Mouse (Mus musculus) CD4-positive helper T cell, adult 2 months (primary cell): Measurements from ENCODE around the gene Bcl2l10.

Source experiments
- DNase-seq: peaks from one replicate; pipeline ENCODE4 v3.0.0-alpha.2; 2012; ENCODE audit warnings: low read depth, missing footprints, low spot score

Gene Bcl2l10

DNA sequence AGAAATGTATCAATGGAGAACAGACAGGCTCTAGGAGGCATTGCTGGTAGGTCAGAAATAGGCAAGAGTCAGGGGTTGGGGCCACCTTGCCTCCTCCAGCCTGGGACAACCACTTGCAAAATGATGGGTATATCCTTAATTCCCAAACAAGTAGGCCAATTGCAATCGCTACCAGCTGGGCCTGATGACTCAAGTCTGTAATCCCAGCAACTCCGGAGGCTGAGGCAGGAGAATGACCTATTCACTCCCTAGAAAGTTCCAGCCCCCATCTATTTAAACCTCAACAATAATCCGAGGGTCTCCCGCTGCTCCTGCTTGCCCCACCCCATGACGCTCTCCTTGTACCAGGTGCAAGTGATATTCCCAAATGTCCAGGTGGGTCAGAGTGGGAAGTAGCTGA, at the start of gene Bcl2l10:
Gene Bcl2l10, plus strand, starts transcription at position 301 of the 400 bp plus-strand sequence.
- no peak for DNase-seq

GRCm38 (mm10) chr9:75299342-75299741, 48.2 kb upstream of the Bcl2l10 start:
- peak; percentile 55 for DNase-seq

DNA sequence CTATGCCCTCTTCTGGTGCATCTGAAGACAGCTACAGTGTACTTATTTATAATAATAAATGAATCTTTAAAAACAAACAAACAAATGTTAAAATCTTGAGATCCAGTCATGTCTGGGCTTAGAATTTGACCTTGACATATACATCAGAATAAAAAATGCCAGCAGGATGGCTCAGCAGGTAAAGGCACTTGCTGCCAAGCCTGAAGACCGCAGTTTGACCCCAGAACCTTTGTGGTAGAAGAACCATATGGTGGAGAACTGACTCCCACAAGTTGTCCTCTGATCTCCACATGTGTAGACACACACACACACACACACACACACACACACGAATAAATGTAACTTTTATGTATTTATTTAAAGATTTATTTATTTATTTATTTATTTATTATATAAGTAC, 44.5 kb upstream of the Bcl2l10 start:
- DNase-seq: no peak

- DNase-seq: no peak
Measured at GRCm38 (mm10) chr9:75303701-75304261, 43.8 kb upstream of the Bcl2l10 start.

- no peak for DNase-seq
Measured at GRCm38 (mm10) chr9:75304286-75304685, 43.3 kb upstream of the Bcl2l10 start.

- no peak for DNase-seq
Measured at GRCm38 (mm10) chr9:75306126-75306898, 41.2 kb upstream of the Bcl2l10 start, which contains the start of gene Gnb5. TSS of gene Gnb5 (plus strand) at chr9:75306288.

- DNase-seq: no peak
Measured at GRCm38 (mm10) chr9:75307015-75307414, 40.5 kb upstream of the Bcl2l10 start.

- DNase-seq: no peak
Measured at GRCm38 (mm10) chr9:75308621-75309020, 38.9 kb upstream of the Bcl2l10 start.

DNA sequence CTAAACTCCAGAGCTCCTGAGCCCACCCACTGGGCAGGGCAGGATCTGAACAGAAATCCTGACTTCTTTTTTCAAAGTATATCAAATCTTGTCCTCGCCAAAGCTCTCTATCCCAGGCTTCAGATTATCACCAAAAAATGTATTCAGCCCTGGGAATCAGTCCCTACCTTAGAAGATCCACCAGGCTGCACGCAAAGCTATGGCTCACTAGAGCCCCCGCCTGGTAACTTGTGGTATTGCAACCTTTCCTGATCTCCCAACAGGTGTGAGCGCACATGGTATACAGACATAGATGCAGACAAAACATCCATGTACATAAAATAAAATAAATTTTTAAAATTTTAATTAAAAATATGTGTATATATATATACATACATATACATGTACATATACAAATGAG, 35.5 kb upstream of the Bcl2l10 start:
- DNase-seq: peak; percentile 66

- peak; percentile 34 for DNase-seq
Measured at GRCm38 (mm10) chr9:75313138-75313831, 34.3 kb upstream of the Bcl2l10 start.

- DNase-seq: peak; percentile 84
Measured at GRCm38 (mm10) chr9:75313832-75314516, 33.6 kb upstream of the Bcl2l10 start.

GRCm38 (mm10) chr9:75314517-75315105, 32.9 kb upstream of the Bcl2l10 start:
- no peak for DNase-seq

DNA sequence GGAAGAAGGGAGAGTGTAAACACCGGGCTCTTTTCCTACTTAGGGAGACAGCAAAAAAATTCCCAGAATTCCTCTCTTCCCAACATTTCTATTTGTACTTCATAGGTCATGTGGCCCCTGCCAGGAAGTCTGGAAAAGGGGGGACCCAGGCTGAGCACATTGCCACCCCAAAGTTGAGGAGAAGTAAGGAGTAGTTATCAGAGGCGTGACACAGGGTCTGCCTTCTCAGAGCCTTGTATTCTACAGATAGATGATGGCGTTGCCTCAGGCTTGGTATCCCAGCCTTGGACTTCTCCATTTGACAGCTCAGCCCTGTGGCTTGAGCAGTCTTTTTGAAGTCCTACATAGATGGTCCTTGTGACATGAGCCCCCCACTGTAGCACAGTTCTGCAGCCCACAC, 32.3 kb upstream of the Bcl2l10 start:
- DNase-seq: no peak

DNA sequence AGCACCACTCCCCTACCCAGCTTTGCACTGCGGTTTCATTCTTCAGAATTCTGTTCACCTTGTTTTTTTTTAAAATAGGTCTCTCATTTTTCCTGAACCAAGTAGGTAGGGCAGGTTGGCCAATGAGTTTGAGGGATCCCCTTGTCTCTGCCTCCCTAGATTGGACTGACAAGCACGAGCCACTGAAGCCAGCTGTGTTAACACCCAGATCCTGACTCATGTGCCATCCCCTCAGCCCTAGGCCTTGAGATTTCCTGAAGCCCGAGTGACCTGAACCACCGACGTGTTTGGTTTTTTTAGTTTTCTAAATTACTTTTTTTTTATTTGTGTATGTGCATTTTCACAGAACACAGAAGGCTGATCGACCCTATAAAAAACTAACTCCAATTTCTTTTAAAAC, 30.8 kb upstream of the Bcl2l10 start:
- DNase-seq: no peak

DNA sequence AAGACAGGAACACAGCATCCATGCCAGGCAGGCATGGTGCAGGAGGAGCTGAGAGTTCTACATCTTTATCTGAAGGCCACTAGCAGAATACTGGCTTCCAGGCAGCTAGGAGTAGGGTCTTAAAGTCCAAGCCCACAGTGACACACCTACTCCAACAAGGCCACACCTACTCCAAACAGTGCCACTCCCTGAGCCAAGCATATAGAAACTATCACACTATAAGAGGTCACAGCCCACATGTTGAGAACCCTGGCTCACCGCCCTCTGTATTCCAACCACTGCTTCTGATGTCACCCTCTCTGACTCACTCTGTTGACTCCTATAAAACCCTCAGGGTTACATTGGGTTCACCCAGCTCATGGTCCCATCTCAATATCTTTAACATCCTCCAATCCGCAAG, 29.4 kb upstream of the Bcl2l10 start:
- no peak for DNase-seq

DNA sequence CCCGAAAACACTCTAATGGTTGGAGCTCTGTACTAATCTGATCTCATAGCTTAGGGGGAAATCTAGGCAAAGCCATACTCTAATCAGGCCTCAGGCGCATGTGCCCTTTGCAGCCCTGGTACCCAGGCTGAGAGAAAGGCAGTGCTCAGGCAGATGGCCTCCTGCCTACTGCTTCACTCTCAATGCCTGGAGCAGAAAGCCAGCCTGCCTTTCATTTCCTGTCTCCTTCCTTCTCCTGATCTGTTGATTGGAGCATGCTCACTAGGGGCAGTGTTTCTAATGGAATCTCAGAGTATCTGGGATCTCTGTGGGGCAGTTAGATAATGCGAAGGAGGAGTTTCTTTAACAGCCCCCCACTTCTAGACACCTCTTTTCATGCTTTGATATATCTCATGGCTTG, 28.2 kb upstream of the Bcl2l10 start:
- no peak for DNase-seq

DNA sequence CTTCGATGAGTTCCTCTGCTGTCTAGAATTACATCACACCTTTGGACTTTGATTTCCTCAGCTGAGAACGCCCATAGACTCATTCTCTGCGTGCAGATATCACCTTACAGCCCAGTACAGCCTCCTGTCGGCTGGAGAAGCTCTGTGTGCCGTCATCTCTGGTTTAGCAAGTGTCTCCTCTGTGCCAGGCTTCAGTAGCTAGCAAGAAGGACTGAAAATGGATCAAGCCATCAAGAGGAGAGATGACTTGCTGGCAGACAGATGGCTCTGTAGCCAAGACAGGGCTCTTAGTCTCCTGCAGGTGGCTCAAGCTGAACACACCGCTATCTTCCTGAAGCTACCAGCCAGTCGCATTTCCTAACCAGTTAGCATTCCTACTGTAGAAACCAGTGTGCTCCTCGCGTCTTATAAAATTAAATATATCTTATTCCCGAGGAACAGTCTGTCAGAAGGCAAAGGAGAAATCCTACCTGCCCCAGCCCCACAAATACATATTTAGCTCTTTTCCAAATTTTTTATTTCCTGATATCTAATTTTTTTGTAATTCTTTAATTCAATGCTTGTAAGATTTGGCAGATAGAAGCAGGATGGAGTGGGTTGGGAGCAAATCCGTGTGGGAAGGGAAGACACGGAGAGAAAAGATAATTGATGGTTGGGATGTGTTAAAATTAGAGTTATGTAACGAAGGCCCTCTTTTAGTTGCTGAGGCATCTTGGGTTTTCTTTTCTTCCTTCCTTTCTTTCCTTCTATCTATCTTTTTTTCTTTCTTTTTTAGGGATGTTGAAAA, 25.3 kb upstream of the Bcl2l10 start:
- no peak for DNase-seq

DNA sequence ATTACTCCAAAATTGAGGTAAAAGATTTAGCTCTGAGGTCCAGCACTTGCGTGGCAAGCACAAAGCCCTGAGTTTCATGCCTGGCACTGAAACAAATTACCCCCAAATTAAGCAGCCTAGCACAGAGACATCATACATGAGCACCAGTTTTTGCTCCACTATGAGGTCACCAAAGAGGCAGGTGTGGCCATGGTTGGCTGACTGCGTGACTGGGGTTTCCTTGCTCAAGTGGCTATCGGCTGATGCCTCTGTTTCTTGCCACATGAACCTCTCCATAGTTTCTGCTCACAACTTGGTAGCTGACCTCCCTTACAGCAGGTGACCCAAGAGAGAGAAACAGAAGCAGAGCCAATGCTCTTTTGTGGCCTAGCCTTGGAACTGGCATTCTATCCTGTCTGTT, 19.5 kb upstream of the Bcl2l10 start:
- DNase-seq: no peak

- DNase-seq: no peak
Measured at GRCm38 (mm10) chr9:75330821-75331220, 16.7 kb upstream of the Bcl2l10 start.

DNA sequence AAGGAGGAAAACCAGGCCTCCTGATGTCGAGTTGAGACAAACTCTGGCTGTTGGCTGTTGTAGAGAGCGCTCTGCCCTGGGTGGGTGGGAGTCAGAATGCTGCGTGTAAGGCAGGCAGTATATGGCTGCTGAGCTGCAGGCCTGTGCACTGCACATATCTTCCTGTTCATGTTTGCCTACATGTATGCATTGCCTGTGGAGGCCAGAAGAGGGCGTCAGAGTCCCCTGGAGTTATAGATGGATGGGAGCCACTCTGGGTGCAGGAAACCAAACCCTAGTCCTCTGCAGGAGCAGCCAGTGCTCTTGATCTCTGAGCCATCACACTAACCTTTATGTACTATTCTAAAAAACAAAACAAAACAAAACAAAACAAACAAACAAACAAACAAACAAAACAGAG, 13.1 kb upstream of the Bcl2l10 start:
- DNase-seq: no peak

DNA sequence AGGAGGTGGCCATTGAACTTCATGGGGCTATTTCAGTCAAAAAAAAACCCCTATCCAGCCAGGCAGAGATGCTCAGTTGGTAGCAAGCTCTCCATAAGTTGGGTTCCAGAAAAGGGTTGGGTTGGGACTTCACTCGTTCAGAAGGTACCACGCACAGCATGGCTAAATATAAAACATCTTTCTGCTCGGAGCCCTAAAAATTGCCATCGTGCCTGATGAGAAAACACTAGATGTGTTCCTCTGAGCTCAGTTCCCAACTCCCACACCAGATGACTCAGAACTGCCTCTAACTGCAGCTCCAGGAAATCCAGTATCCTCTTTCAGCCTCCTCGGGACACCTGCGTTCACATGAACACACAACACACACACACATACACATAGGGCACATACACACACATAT, 9.5 kb upstream of the Bcl2l10 start:
- no peak for DNase-seq
